Mouse (Mus musculus) cerebellum, adult 9-11 months (tissue): ENCODE results near the gene Krtap16-1.

Experiments
- DNase-seq: peaks from one replicate; pipeline ENCODE4 v3.0.0; 2022

Gene Krtap16-1

GRCm38 (mm10) chr11:99948175-99948574 lies 38.2 kb downstream of the Krtap16-1 start, which contains the start of gene Krtap9-5:
TSS of gene Krtap9-5 (plus strand) at chr11:99948475.
- DNase-seq = no peak

DNA sequence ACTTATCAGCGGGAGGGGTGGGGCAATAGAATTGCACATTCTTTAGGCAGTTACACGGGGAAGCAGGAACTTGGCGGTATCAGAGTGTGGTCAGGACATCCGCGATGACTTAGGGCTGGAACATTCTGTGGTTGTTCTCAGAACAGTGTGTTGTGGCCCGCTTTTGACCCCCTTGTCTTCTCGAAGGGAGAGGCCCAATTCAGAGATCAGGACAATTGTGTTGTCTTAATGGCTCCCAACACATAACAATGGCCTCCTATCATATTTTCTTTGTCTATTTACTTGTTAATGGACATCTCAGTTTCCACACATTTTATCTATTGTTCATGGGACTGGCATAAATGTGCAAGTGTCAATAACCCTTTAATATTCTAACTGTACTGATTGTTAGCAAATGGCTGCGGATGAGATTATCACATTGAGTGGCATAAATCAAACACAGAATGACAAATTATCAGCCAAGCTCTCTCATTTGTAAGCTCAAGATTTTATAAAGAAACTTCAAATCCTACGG lies 48.6 kb downstream of the Krtap16-1 start:
- DNase-seq = no peak

GRCm38 (mm10) chr11:99935991-99936390 lies 50.4 kb downstream of the Krtap16-1 start, which contains the start of gene Krtap31-2:
TSS of gene Krtap31-2 (plus strand) at chr11:99936291.
- DNase-seq = no peak
